Comparison of ENCODE assay signal across 12 mouse cellular contexts in the genomic region with DNA sequence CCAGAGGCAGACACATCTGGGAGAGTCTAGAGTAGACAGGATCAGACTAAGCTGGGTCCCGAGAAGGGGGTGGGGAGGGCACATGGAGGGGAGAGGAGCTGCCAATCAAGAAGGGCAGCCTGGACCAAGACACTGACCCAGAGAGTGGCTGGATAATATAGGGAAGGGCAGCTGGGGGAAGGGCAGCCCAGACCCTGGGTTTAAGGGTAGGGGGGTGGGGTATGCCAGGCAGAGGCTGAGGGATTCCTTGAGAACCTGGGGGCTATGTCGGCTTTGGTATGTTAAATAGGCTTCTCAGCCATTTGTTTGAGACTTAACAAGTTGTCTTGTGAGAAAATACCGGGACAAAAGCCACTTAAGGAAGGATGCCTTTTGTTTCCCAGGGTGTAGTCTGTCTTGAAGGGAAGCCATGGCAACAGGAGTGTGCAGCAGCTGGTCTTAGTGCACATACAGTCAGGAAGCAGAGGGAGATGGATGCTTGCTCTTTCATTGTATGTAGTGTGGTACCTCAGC. TPM values are rescaled to one million over a fixed set of nuclear protein-coding genes. Genes with fewer than 3 reads are reported as not detected.
DNase-seq lines count a peak whose midpoint lies in the region; ATAC-seq and TF ChIP-seq lines count a peak whose summit lies in the region.
"Had no signal": no experiment of that assay in that cellular context is flagged by ENCODE, and none has a peak within 500 bp of the region (broad histone marks: within the 10 kb centered on the region; RNA-seq: fewer than 3 reads in every experiment).

No protein-coding gene starts in this region.

- DNase-seq in ES-E14 (ENCODE audit: low read depth, low spot score), result peak; percentile 84
- peak; percentile 44 for DNase-seq in embryo, embryonic 11 days
- no peak for DNase-seq in thymus, postnatal 36 days
- no peak for DNase-seq in adrenal gland, postnatal 10 days
- no peak for DNase-seq in lung, postnatal 14 days
- DNase-seq: adrenal gland, adult 8-10 months; cerebellum, adult 8-10 months; kidney, adult 9 months had no signal

- peaks cover 8 to 11% of the 10 kb centered on the region in 2 experiments for H3K4me1 ChIP-seq in ES-E14 (ENCODE audit: control insufficient read depth in 2 of 2, insufficient read depth in 2 of 2, low read length in 2 of 2, poor library complexity in 1 of 2)
- peaks cover 7% of the 10 kb centered on the region for H3K4me1 ChIP-seq in hindbrain, embryonic 12.5 days
- peaks cover 5% of the 10 kb centered on the region; the same call in 1 of the 2 replicates for H3K4me1 ChIP-seq in midbrain, embryonic 15.5 days

- H3K36me3 ChIP-seq in ES-E14 (ENCODE audit: control insufficient read depth, insufficient read depth, low read length, poor library complexity, severe bottlenecking), result no peaks in the 10 kb centered on the region
- no peaks in the 10 kb centered on the region for H3K36me3 ChIP-seq in hindbrain, embryonic 12.5 days
- H3K36me3 ChIP-seq in midbrain, embryonic 15.5 days (replicated peaks), result no peaks in the 10 kb centered on the region

- 9% methylated on average over 3 of the region's 3 CpGs for WGBS in hindbrain, embryonic 12.5 days
- WGBS in midbrain, embryonic 15.5 days, result 3% methylated on average over 3 of the region's 3 CpGs

- no peak overlapping the region for H3K4me3 ChIP-seq in ES-E14 (ENCODE audit: insufficient read depth in 1 of 2, low read depth in 1 of 2, low read length in 2 of 2, poor library complexity in 1 of 2, severe bottlenecking in 1 of 2)
- no peak overlapping the region for H3K4me3 ChIP-seq in hindbrain, embryonic 12.5 days
- no peak overlapping the region for H3K4me3 ChIP-seq in midbrain, embryonic 15.5 days

- H3K27me3 ChIP-seq in hindbrain, embryonic 12.5 days, result no peaks in the 10 kb centered on the region
- no peaks in the 10 kb centered on the region for H3K27me3 ChIP-seq in midbrain, embryonic 15.5 days (replicated peaks)
- H3K27me3 ChIP-seq: CH12.LX had no signal

- ATAC-seq in hindbrain, embryonic 12.5 days (ENCODE audit: low FRiP score), result peak; percentile 90
- ATAC-seq in midbrain, embryonic 15.5 days (replicated peaks), result peak; percentile 82

- no peaks in the 10 kb centered on the region for H3K9me3 ChIP-seq in ES-E14 (ENCODE audit: control insufficient read depth, insufficient read depth, low read depth, low read length)
- H3K9me3 ChIP-seq in hindbrain, embryonic 12.5 days (replicated peaks), result no peaks in the 10 kb centered on the region
- H3K9me3 ChIP-seq in midbrain, embryonic 15.5 days, result no peaks in the 10 kb centered on the region

- no peak overlapping the region for H3K4me2 ChIP-seq in hindbrain, embryonic 12.5 days (replicated peaks)
- H3K4me2 ChIP-seq in midbrain, embryonic 15.5 days, result no peak overlapping the region

- H3K9ac ChIP-seq in ES-E14 (ENCODE audit: insufficient read depth, low read depth, low read length, poor library complexity, severe bottlenecking), result no peak overlapping the region
- no peak overlapping the region for H3K9ac ChIP-seq in hindbrain, embryonic 12.5 days
- H3K9ac ChIP-seq in midbrain, embryonic 15.5 days, result no peak overlapping the region
- H3K9ac ChIP-seq: liver, embryonic 14.5 days had no signal

- in situ Hi-C loops in ES-E14 (cut with MboI; ENCODE audit: low sequenced_read_pairs in 2 of 2, unreplicated experiment in 2 of 2), result no loop called here

- peak overlapping the region; percentile 58 for H3K27ac ChIP-seq in ES-E14 (ENCODE audit: insufficient read depth, low read depth, low read length, poor library complexity, severe bottlenecking)
- H3K27ac ChIP-seq in hindbrain, embryonic 12.5 days, result peak overlapping the region; percentile 7; the same call in 1 of the 2 replicates
- no peak overlapping the region for H3K27ac ChIP-seq in midbrain, embryonic 15.5 days
- H3K27ac ChIP-seq: liver, embryonic 14.5 days had no signal

TF ChIP-seq in ES-E14, 5 proteins besides CTCF, POLR2A, EP300 and RAD21:
- TF ChIP-seq ZC3H11A (IDR thresholded peaks at IDR 0.05; ENCODE audit: borderline replicate concordance, low read depth, low read length) (no peak), CHD2 (IDR thresholded peaks at IDR 0.05; ENCODE audit: low read depth, low read length) (peak; percentile 71; the same call in 1 of the 2 replicates), ZNF384 (IDR thresholded peaks at IDR 0.05; ENCODE audit: low read depth, low read length) (no peak), HCFC1 (IDR thresholded peaks at IDR 0.05; ENCODE audit: borderline replicate concordance, insufficient read depth, low read length) (no peak), MAFK (IDR thresholded peaks at IDR 0.05; ENCODE audit: insufficient read depth, low read depth, low read length) (0 out of 2 replicates have a peak, but pooled peaks have one; percentile 12)

RNA-seq across cellular contexts. Expression of a gene that starts 20.5 kb away (rescaled TPM):
- total RNA-seq in ES-E14 (2012; rRNA removed), result 491 and 803 TPM in 2 replicates
- 147 and 173 TPM in 2 replicates for polyA plus RNA-seq in hindbrain, embryonic 12.5 days (2016; fragmentation: Nextera tagmentation; extraction: Ambion mirVana)
- 38.3 and 41.2 TPM in 2 replicates for polyA plus RNA-seq in midbrain, embryonic 15.5 days (2015; fragmentation: Nextera tagmentation; extraction: Ambion mirVana)
- total RNA-seq in adrenal gland, postnatal 10 days (2021), result 100 to 1,000 TPM; 329 to 502 TPM

Comparison
In these comparisons a context has a peak if more than half of its experiments do, and no peak if none do; other contexts are left out.
1. DNase-seq: peak in ES-E14 (single experiment) and embryo, embryonic 11 days (single experiment); none in thymus, postnatal 36 days (0 of 2), adrenal gland, postnatal 10 days (single experiment) and lung, postnatal 14 days (single experiment).